Mouse (Mus musculus): Measurements from ENCODE around the gene Ddi2.

The Ddi2 gene

DNA sequence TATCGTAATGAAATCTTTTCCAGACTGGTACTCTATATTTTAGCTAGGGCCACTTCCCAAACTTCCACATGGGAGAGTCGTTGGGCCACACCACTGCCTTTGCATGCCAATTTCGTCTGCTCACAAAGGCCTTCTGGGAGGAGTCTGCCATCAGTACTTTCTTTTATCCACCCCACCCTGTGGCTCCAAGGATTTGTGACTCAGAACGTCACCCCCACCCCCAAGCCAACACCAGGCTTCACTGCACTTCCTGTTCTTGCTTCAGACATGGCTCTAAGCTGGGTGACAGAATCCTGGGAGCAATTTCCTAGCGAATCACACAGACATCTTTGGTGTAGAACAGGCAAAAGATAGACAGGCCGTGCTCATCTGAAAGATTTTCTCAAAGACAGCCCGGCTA is 41.5 kb downstream of the Ddi2 start:
- H3K9me3 ChIP-seq (ENCODE audit: low read length): no peaks in the 10 kb centered on the region
- H3K36me3 ChIP-seq (ENCODE audit: insufficient read depth, low read length): peaks cover 58% of the 10 kb centered on the region
- TF ChIP-seq NANOG (IDR thresholded peaks at IDR 0.05; ENCODE audit: borderline replicate concordance, low read length): no peak
- TF ChIP-seq POU5F1 (IDR thresholded peaks at IDR 0.05; ENCODE audit: borderline replicate concordance, low read length): no peak
- TF ChIP-seq CTCF (conservative IDR thresholded peaks at IDR 0.05; ENCODE audit: low read length): no peak
- 0 out of 2 replicates have a peak overlapping the region, but pooled peaks have one; percentile 1 for H3K4me3 ChIP-seq (replicated peaks; ENCODE audit: low read length)
- peaks cover 86% of the 10 kb centered on the region for H3K4me1 ChIP-seq (replicated peaks; ENCODE audit: low read depth, low read length)
- H3K27me3 ChIP-seq (ENCODE audit: insufficient read depth, low read length): no peaks in the 10 kb centered on the region

DNA sequence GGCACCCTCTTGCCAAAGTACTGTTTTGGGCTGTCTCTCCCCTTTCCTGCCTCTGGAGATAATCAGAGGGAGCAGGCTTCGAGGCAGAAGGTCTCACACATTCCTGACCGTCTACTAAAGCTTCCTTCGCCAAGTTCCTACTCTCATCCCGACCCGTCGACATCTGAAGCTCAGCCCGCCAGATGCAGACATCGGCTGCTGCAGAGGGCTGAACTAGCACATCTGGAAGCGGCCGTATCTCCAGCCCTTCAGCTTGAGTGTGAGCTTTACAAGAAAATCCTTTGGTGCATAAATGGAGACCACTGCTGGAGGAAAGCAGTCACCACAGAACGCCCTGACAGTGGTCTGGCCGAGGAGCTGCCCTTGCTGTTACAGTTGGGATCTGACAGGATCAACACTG is 42.3 kb downstream of the Ddi2 start:
- Histone ChIP-seq H3K9me3 (ENCODE audit: low read length) (no peaks in the 10 kb centered on the region), H3K27me3 (ENCODE audit: insufficient read depth, low read length) (no peaks in the 10 kb centered on the region), H3K36me3 (ENCODE audit: insufficient read depth, low read length) (peaks cover 49% of the 10 kb centered on the region), H3K4me1 (replicated peaks; ENCODE audit: low read depth, low read length) (peaks cover 95% of the 10 kb centered on the region), H3K4me3 (replicated peaks; ENCODE audit: low read length) (0 out of 2 replicates have a peak overlapping the region, but pooled peaks have one; percentile 17)
- TF ChIP-seq CTCF (conservative IDR thresholded peaks at IDR 0.05; ENCODE audit: low read length) (no peak), POU5F1 (IDR thresholded peaks at IDR 0.05; ENCODE audit: borderline replicate concordance, low read length) (no peak), NANOG (IDR thresholded peaks at IDR 0.05; ENCODE audit: borderline replicate concordance, low read length) (no peak)

DNA sequence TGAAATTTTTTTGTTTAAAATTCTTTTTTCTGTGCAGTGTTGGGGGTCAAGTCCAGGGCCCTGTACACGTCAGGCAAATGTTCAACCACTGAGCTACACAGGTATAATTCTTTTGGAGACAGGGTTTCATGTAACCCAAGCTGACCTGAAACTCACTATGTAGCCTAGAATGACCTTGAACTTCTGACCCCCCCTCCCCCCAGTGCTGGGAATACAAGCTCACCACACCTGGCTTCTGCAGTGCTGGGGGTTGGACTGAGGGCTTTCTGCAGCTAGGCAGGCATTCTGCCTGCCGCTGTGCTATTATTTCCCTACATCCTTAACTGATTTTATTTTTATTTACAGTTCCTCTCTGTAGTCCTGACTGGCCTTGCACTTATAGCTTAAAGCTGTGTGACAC is 44.2 kb downstream of the Ddi2 start:
- Histone ChIP-seq H3K27me3 (ENCODE audit: insufficient read depth, low read length) (no peaks in the 10 kb centered on the region), H3K4me1 (replicated peaks; ENCODE audit: low read depth, low read length) (peaks cover 100% of the 10 kb centered on the region)
- no peak for TF ChIP-seq NANOG (IDR thresholded peaks at IDR 0.05; ENCODE audit: borderline replicate concordance, low read length)
- TF ChIP-seq CTCF (conservative IDR thresholded peaks at IDR 0.05; ENCODE audit: low read length): no peak
- TF ChIP-seq POU5F1 (IDR thresholded peaks at IDR 0.05; ENCODE audit: borderline replicate concordance, low read length): no peak

DNA sequence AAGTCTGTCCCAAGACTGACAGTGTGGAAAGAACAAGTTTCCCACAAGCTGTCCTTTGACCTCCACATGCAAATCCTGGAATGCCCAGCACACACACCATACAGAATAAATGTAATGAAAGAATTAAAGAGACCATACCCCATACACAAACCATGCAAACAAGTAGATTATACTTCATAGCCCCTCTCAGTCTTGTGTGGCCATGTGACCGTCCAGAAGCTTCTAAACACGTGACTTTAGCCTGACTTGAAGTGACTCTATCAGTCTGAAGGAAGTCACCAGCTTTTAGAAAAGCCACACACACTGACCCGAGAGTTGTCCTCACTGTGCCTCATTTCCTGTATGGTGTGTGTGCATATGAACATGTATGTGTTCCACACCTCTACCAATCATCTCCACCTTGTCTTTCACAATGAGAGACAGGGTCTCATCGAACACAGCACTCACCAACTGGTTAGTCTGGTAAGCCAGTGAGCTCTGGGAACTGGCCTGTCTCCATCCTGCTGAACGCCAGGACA is 46.7 kb downstream of the Ddi2 start:
- Histone ChIP-seq H3K4me3 (replicated peaks; ENCODE audit: low read length) (no peak overlapping the region), H3K27me3 (ENCODE audit: insufficient read depth, low read length) (no peaks in the 10 kb centered on the region), H3K36me3 (ENCODE audit: insufficient read depth, low read length) (peaks cover 8% of the 10 kb centered on the region; the same call in 1 of the 2 replicates), H3K9me3 (ENCODE audit: low read length) (no peaks in the 10 kb centered on the region), H3K4me1 (replicated peaks; ENCODE audit: low read depth, low read length) (peaks cover 96% of the 10 kb centered on the region)
- no peak for TF ChIP-seq CTCF (conservative IDR thresholded peaks at IDR 0.05; ENCODE audit: low read length)
- no peak for TF ChIP-seq NANOG (IDR thresholded peaks at IDR 0.05; ENCODE audit: borderline replicate concordance, low read length)
- no peak for TF ChIP-seq POU5F1 (IDR thresholded peaks at IDR 0.05; ENCODE audit: borderline replicate concordance, low read length)

More for the DNA sequence above, 44.2 kb downstream of the Ddi2 start:
- Histone ChIP-seq H3K4me3 (replicated peaks; ENCODE audit: low read length) (peak overlapping the region; percentile 43), H3K36me3 (ENCODE audit: insufficient read depth, low read length) (peaks cover 30% of the 10 kb centered on the region), H3K9me3 (ENCODE audit: low read length) (no peaks in the 10 kb centered on the region)

DNA sequence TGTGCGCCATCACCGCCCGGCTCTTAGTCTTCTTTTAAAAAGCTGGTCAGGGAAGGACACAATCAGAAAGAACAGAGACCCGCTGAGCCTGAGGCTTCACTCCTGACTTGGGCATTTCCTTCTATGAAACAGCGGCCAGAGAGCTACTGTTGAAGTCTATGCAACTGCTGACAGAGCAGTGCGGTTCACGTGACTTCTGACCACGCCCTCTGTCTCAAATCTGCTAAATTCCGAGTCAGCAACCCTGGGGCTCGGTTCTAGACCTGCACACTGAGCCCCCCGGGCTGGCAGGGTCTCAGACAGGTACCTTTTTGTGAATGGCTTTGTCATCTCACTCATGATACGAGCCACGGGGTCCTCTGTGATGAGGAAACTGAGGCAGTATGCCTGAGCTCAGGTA is 50.9 kb downstream of the Ddi2 start:
- H3K27me3 ChIP-seq (ENCODE audit: insufficient read depth, low read length): no peaks in the 10 kb centered on the region
- peaks cover 67% of the 10 kb centered on the region for H3K4me1 ChIP-seq (replicated peaks; ENCODE audit: low read depth, low read length)
- H3K9me3 ChIP-seq (ENCODE audit: low read length): no peaks in the 10 kb centered on the region
- no peak for TF ChIP-seq POU5F1 (IDR thresholded peaks at IDR 0.05; ENCODE audit: borderline replicate concordance, low read length)
- no peak for TF ChIP-seq NANOG (IDR thresholded peaks at IDR 0.05; ENCODE audit: borderline replicate concordance, low read length)
- TF ChIP-seq CTCF (conservative IDR thresholded peaks at IDR 0.05; ENCODE audit: low read length): no peak
- peak overlapping the region; percentile 62 for H3K4me3 ChIP-seq (replicated peaks; ENCODE audit: low read length)
- H3K36me3 ChIP-seq (ENCODE audit: insufficient read depth, low read length): no peaks in the 10 kb centered on the region

DNA sequence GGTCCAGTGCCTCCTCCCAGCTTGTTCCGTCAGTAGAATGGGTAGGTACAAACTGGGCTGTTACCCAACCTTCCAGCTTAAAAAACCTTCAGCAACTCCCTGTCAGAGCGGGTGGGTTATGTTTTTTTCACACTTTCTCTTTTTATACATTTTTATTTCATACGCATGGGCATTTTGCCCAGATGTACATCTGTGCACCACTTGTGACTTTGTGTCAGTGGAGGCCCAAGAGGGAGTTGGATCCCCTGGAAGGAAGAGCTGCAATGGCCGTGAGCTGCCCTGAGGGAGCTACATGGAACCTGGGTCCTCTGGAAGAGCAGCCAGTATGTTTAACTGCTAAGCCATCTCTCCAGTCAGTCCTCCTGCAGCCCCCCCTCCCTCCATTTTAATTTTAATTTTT is 51.8 kb downstream of the Ddi2 start:
- no peak for TF ChIP-seq NANOG (IDR thresholded peaks at IDR 0.05; ENCODE audit: borderline replicate concordance, low read length)
- TF ChIP-seq POU5F1 (IDR thresholded peaks at IDR 0.05; ENCODE audit: borderline replicate concordance, low read length): no peak
- no peak for TF ChIP-seq CTCF (conservative IDR thresholded peaks at IDR 0.05; ENCODE audit: low read length)
- Histone ChIP-seq H3K9me3 (ENCODE audit: low read length) (no peaks in the 10 kb centered on the region), H3K36me3 (ENCODE audit: insufficient read depth, low read length) (no peaks in the 10 kb centered on the region), H3K4me1 (replicated peaks; ENCODE audit: low read depth, low read length) (peaks cover 63% of the 10 kb centered on the region), H3K27me3 (ENCODE audit: insufficient read depth, low read length) (no peaks in the 10 kb centered on the region), H3K4me3 (replicated peaks; ENCODE audit: low read length) (no peak overlapping the region)

DNA sequence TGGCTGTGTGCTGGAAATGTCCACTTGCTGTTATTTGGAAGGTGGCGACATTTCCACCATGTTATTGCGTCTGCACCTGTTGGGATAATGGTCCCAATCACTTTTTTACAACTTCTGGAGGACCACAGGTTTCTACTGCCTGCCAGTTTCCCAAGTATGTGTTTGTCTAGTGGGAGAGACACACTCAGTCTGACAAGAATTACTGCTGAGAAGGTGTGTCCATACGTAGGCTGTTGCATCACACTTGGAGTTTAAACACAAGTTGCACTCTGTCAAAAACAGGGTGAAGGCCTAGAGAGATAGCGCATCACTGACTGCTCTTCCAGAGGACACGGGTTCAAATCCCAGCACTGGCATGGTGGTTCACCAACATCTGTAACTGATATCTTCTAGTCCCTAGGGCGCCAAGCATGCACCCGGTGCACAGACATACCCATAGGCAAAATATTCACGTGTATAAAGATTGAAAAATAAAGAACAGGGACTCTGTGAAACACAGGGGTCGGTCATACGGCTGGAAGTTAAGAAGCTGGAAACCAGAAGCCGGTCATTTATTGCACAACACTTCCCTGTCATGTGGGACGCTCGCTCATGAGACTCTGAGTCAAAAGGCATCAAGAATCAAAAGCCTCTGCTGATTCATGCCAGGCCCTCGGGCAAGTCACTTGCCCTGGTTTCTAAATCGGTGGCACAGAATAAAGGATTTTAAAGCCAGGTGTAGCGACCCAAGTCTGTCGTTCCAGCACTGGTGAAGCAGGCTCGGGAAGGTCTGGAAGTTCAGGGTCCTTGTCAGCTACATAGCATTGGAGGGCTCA is 53.1 kb downstream of the Ddi2 start:
- no peak overlapping the region for H3K4me3 ChIP-seq (replicated peaks; ENCODE audit: low read length)
- H3K27me3 ChIP-seq (ENCODE audit: insufficient read depth, low read length): peaks cover 8% of the 10 kb centered on the region
- peaks cover 52% of the 10 kb centered on the region for H3K4me1 ChIP-seq (replicated peaks; ENCODE audit: low read depth, low read length)
- H3K9me3 ChIP-seq (ENCODE audit: low read length): no peaks in the 10 kb centered on the region
- no peak for TF ChIP-seq NANOG (IDR thresholded peaks at IDR 0.05; ENCODE audit: borderline replicate concordance, low read length)
- TF ChIP-seq CTCF (conservative IDR thresholded peaks at IDR 0.05; ENCODE audit: low read length): no peak
- TF ChIP-seq POU5F1 (IDR thresholded peaks at IDR 0.05; ENCODE audit: borderline replicate concordance, low read length): no peak
- H3K36me3 ChIP-seq (ENCODE audit: insufficient read depth, low read length): no peaks in the 10 kb centered on the region

DNA sequence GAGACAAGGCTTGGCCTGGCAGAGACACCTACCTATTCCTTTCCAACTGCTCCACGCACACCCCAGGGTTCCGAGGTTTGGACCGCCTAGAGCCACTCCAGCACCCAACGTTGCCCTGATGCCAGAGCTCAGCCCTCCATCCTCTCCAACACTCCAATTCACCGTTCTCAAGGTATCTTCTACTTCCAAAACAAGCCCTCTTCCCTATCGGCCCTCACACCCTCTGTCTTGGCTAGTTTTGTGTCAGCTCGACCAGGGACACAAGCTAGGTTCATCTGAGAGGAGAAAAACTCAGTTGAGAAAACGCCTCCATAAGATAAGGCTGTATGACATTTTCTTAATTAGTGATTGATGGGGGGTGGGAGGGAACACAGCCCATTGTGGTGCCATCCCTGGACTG is 58.4 kb downstream of the Ddi2 start, which contains the start of gene Plekhm2:
TSS of gene Plekhm2 (minus strand) at position 101 of the 400 bp plus-strand sequence.
- H3K27me3 ChIP-seq (ENCODE audit: insufficient read depth, low read length): peaks cover 35% of the 10 kb centered on the region
- TF ChIP-seq NANOG (IDR thresholded peaks at IDR 0.05; ENCODE audit: borderline replicate concordance, low read length): no peak
- no peak for TF ChIP-seq CTCF (conservative IDR thresholded peaks at IDR 0.05; ENCODE audit: low read length)
- TF ChIP-seq POU5F1 (IDR thresholded peaks at IDR 0.05; ENCODE audit: borderline replicate concordance, low read length): no peak
- H3K4me1 ChIP-seq (replicated peaks; ENCODE audit: low read depth, low read length): peaks cover 39% of the 10 kb centered on the region
- no peaks in the 10 kb centered on the region for H3K9me3 ChIP-seq (ENCODE audit: low read length)
- H3K36me3 ChIP-seq (ENCODE audit: insufficient read depth, low read length): no peaks in the 10 kb centered on the region
- peak within 1 kb of the TSS; percentile 78 for H3K4me3 ChIP-seq (replicated peaks; ENCODE audit: low read length)

Measured in E14TG2a.4 (cell line).